Mouse (Mus musculus) cerebellum, postnatal 36 days (tissue): Measurements from ENCODE around the gene Cdc42ep5.
"Not testable (repeated sequence)": the region's sequence is repeated elsewhere in the genome, so short reads cannot be mapped to it uniquely, and the experiment has no call there.

Experiments used
- DNase-seq, 2 experiments: peaks; one replicate each; pipeline ENCODE4 v3.0.0; 2021 to 2022; ENCODE audit warnings: mixed read lengths in 2 of 2

The Cdc42ep5 gene

DNA sequence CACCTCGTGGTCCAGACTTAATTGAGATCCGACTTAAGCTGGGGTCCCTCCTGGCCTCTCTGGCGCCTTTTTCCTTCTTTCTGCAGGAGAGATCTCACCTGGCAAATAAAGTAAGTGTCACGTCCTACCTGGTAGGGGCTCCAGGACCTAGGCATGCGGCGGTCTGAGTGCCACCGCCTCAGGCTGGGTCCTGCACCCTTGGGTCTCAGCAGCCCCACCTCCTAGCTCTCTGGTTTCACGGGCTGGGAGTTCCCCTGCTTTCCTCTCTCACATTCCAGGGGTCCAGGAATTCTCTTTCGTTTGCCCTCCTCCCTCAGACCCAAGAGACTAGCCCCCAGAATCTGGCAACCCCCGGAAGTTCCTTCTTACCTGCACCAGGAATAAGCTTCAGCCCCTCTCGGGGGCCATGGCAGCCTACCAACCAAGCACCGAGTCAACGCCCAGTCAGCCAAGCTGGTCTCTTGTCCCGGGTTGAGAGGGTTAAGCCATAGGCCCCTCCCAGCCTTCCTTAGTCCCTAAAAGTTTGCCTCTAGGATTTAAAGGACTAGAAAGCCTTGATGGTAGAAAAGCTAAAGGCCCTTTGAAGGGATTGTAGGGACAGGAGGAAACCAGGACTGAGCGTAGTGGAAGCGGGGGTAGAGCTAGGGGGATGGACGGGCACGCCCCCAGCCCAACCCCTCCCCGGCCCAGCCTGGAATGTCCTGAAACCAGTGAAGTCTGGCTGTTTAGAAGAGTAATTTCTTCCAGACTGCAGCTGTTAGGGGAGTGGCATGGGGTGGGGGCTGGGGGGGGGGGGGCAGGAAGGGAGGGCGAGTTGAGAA is at the start of gene Cdc42ep5:
Gene Cdc42ep5 (minus strand): TSS at position 771 of the 821 bp plus-strand sequence.
- no peak for DNase-seq

GRCm38 (mm10) chr7:4213436-4213835 is 48.8 kb upstream of the Cdc42ep5 start:
- not testable (repeated sequence) for DNase-seq

GRCm38 (mm10) chr7:4208626-4209025 is 44.0 kb upstream of the Cdc42ep5 start:
- DNase-seq: no peak

DNA sequence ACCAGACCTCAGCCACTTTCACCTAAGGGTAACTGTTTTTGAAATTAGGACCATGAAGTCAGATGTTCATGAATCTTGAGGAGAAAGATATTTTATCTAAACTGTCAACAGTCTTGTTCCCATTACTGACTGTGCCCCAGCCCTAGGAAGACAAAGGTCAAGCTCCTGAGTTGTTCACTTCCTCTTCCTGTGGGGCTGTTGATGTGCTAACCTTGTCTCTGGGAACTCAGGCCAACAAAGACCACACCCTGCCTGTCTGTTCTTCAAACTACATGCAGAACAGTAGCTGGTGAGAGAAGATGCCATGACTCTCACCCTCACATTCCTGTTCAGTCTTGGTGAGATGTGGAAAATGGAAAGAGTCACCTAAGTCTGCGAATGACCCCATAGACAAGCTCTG is 42.5 kb upstream of the Cdc42ep5 start:
- no peak for DNase-seq

DNA sequence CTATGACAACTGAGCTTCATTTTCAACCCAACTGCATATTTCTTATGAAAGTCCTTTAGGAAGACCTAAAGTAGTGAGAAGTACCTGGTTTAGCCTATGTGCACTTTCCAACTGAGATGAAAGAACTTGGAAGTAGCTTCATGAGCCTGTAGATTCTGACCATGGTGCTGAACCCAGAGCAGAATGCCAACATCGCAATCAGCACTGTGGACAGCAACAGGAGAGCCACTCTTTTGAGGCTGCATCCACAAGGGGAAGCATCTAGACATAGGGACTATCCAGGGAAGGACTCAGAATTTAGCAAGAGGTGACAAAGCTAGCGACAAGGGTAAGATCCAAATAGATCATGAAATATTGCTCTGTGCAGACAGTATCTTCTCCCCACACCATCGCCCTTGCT is 13.8 kb upstream of the Cdc42ep5 start:
- DNase-seq: no peak

DNA sequence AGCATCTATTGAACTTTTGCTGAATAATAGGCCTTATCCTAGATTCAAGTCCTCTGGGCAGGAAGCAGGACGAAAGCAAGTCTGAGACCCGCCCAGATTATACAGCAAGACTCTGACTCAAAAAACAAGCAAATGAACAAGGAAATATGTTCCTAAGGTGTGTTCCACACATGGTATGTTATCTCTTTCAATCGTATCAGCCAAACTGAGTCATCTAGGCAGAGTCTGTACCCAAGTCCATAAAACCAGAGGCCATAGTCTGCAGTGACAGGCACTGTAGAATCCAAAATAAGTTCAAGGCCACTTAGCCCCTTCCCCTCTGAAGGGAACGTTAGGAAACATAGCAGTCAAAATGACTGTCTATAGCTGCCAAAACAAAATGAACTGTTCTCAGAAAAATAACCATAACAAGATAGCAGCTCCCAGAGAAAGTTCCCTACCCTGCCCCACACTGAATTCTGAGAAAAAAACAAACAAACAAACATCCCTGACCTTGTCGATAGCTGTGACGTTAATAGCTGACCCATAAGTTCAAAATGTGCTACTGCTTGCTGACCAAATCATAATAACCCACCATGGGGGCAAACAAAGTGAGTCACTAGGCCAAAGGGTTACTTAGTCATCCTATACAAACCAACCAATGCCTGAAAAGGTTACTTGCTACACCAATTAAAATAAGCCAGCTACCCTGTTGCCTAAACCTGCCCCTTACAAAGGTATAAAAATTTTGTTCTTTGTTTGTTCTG is 5.7 kb upstream of the Cdc42ep5 start:
- no peak for DNase-seq

DNA sequence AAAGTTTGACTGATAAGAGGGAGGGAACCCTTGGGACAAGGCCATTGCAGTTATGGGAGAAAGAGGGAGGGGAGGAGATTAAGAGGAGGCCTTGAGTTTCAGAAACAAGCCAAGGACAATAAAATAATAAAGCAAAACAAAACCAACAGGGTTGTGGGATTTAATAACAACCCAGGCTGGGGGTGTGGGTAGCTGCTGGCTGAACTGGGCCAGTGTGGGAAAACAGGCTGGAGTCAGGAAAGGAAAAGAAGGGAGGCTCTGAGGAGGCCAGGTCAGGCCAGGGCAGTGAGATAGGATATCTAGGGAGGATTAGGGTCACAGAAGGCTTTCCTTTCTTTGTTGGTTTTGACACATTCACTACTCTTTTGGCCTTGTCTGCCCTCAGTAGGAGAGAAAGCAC is 2.4 kb upstream of the Cdc42ep5 start:
- no peak for DNase-seq

- no peak for DNase-seq
These were observed 626 bp upstream of the Cdc42ep5 start for GRCm38 (mm10) chr7:4165286-4165685.

- DNase-seq: no peak
These were observed 1.0 kb downstream of the Cdc42ep5 start for GRCm38 (mm10) chr7:4163571-4164072.

- DNase-seq: not testable (repeated sequence)
These were observed 3.1 kb downstream of the Cdc42ep5 start for GRCm38 (mm10) chr7:4161596-4161995.

DNA sequence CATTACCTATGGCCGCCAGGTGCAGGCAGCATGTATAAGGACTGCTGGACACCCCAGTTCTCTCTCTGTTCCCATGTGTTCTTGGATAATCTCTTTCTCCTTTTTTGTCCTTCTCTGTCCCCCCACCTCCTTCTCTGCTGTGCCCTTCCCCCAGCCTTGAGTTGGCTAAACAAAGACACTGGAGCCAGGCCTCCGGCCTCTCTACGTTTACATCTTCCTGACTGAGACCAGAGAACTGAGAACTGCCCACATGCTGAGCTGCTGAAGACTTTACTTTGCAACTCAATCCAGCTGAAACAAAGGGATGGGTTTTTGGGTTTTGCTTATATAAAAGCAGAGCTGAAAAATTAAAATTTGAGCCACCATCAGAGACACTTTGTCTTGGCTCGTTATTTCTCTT is 9.7 kb downstream of the Cdc42ep5 start:
- DNase-seq: no peak

GRCm38 (mm10) chr7:4154356-4154755 is 10.3 kb downstream of the Cdc42ep5 start:
- no peak for DNase-seq

DNA sequence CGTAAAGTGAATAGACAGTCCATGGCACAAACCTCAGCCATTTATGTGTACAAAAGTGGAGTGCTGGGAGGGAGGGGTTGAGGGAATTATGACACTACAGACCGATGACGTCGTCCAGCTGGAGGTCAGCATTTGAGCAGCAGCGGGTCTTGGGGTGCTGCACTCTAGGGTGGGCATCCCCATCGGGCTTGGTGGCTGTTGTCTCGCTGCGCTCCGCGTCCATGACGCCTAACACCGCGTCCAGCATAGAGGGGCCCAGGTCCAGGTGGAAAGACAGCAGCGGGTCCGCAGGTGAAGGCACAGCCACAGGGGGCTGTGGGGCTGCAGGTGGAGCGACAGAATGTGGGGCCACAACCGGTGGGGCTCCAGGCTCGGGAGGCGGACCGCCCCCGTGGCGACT is 13.4 kb downstream of the Cdc42ep5 start:
- no peak for DNase-seq

GRCm38 (mm10) chr7:4150811-4151221 is 13.8 kb downstream of the Cdc42ep5 start:
- peak; percentile 70 to 74 for DNase-seq

GRCm38 (mm10) chr7:4150059-4150541 is 14.6 kb downstream of the Cdc42ep5 start, which contains the start of gene Leng9:
Leng9 (minus strand) TSS chr7:4150374.
- peak; percentile 43 to 51 for DNase-seq

DNA sequence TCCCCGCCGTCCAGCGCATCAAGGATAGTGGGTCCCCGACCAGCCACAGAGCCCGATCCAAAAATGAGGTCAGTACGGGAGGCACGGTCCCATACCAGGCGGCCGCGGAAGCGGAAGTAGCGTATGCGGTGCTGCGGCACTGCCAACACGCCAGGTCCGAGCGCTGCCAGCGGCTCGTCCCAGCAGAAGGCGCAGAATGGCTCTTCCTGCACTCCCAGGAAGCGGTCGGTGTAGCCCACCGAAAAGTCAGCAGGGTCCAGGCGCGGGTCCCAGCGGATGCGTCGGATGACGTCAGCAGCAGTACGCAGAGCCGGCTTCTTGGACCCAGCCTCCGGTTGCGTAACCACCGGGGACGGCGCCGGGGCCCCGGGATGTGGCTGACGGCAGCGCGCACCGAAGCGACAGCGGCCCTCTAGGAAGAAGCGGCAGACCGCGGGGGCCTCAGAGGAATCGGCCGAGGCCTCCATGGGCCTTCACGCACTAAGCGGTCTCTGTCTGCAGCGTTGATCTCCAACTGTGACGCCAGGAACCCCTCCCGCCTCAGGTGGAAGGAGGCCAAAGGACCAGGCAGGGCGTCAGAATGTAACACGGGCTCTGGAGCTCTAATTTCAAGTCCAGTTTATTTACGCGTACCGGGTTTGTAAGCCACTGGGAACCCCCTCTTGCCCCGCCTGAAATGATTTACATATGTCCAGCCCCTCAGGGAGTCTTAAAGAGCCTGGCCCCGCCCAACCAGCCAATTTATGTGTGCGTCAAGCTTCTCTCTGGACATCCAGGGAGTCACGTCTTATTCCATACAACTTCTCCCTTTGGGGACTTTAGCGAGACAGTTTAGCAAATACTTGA is 15.2 kb downstream of the Cdc42ep5 start:
- peak; percentile 88 to 89 for DNase-seq

DNA sequence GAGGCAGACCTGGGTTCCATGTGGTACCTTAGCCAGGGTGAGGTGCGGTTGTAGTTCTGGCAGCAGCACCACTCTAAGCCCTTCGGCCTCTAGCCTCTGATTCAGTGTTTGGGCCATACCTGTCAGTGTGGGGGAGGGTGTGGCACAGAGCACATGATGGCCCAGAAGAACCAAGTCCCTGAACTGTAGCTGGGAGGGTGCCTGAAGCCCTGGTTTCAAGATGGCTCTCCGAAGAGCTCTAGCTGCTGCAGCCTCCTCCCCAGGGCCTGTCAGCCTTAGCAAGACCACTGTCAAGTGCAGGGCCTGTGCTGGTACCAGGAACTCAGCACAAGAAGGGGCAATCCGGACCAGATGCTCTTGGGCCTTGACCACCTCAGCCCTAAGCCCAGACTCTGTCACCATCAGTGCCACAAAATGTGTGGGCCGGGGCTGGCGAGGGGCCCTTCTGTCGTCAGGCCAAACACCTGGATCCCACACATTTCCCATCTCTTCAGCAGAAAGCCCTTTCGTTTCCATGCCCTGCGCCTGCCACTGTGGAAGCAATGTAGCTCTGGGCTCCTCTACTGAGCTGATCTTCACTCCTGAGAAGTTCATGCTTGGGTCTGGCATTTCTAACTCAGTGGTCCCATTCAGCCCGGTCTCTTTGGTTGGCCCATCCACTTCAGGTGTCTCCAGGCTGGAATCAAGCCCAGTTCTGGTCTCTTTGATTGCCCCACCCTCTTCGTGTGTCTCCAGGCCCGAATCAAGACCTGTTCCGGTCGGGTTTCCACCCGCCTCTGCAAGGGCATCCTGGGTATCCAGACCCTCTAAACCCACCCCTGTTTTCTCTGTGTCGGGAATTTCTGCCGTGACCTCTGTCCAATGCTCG is 16.1 kb downstream of the Cdc42ep5 start:
- peak in 1 of 2 experiments; percentile 33 for DNase-seq

GRCm38 (mm10) chr7:4147836-4148235 is 16.8 kb downstream of the Cdc42ep5 start:
- no peak for DNase-seq

GRCm38 (mm10) chr7:4147371-4147770 is 17.3 kb downstream of the Cdc42ep5 start:
- peak in 1 of 2 experiments; percentile 6 for DNase-seq

GRCm38 (mm10) chr7:4146241-4147180 is 18.1 kb downstream of the Cdc42ep5 start:
- peak in 1 of 2 experiments; percentile 12 for DNase-seq
